Mouse (Mus musculus) C2C12 (cell line): ENCODE data around the gene Adora1. TPM values are rescaled to one million over a fixed set of nuclear protein-coding genes. Genes with fewer than 3 reads are reported as not detected.

Experiments
- H3K27me3 ChIP-seq: one replicate; pipeline ENCODE4 v1.6.1; 2011; ENCODE audit not compliant: control insufficient read depth, insufficient read depth, insufficient read length
- H3K36me3 ChIP-seq: one replicate; pipeline ENCODE4 v1.6.1; 2011; ENCODE audit not compliant: control insufficient read depth, insufficient read depth
- H3K4me3 ChIP-seq: one replicate; pipeline ENCODE4 v1.5.1; 2011; ENCODE audit warnings: mild to moderate bottlenecking, control low read depth; ENCODE audit not compliant: poor library complexity, insufficient read depth, severe bottlenecking
- H3K79me2 ChIP-seq: one replicate; pipeline ENCODE4 v1.6.1; 2011; ENCODE audit not compliant: control insufficient read depth, insufficient read depth
- H3K79me3 ChIP-seq: one replicate; pipeline ENCODE4 v1.6.1; 2011; ENCODE audit warnings: low read depth, control low read depth
- H3ac ChIP-seq: one replicate; pipeline ENCODE3; 2011; ENCODE audit warnings: low read depth; ENCODE audit not compliant: control insufficient read depth, insufficient read length
- CEBPB ChIP-seq: IDR thresholded peaks from one replicate; pipeline ENCODE4 v1.6.1; 2011; ENCODE audit warnings: low read depth, mild to moderate bottlenecking, control low read depth, moderate library complexity
- CTCF ChIP-seq: IDR thresholded peaks from one replicate; pipeline ENCODE4 v1.5.1; 2011; ENCODE audit not compliant: control insufficient read depth, insufficient read depth, insufficient read length
- FOSL1 ChIP-seq: IDR thresholded peaks from one replicate; pipeline ENCODE4 v1.8.0; 2011; ENCODE audit warnings: mild to moderate bottlenecking, low read length; ENCODE audit not compliant: poor library complexity, insufficient read depth, severe bottlenecking
- MAX ChIP-seq: IDR thresholded peaks from one replicate; pipeline ENCODE4 v1.6.1; 2011; ENCODE audit warnings: mild to moderate bottlenecking, control low read depth
- MYOD1 ChIP-seq: IDR thresholded peaks from one replicate; pipeline ENCODE4 v1.6.1; 2011; ENCODE audit warnings: low read depth; ENCODE audit not compliant: control insufficient read depth, insufficient read length
- MYOG ChIP-seq: IDR thresholded peaks from one replicate; pipeline ENCODE4 v1.6.1; 2011; ENCODE audit not compliant: control insufficient read depth, insufficient read length; ENCODE audit errors: extremely low read depth
- USF1 ChIP-seq: IDR thresholded peaks from one replicate; pipeline ENCODE4 v1.6.1; 2011; ENCODE audit warnings: low read depth, mild to moderate bottlenecking, control low read depth, moderate library complexity
- polyA plus RNA-seq: library from polyadenylated mRNA; unstranded; fragments of >200 nt; fragmentation: generic; extraction: Trizol; gene quantifications from one replicate; pipeline ENCODE4 v1.2.1, GENCODE M21; 2012; ENCODE audit warnings: missing spikeins

The Adora1 gene
- polyA plus RNA-seq, 1 experiment = 0.05 TPM

DNA sequence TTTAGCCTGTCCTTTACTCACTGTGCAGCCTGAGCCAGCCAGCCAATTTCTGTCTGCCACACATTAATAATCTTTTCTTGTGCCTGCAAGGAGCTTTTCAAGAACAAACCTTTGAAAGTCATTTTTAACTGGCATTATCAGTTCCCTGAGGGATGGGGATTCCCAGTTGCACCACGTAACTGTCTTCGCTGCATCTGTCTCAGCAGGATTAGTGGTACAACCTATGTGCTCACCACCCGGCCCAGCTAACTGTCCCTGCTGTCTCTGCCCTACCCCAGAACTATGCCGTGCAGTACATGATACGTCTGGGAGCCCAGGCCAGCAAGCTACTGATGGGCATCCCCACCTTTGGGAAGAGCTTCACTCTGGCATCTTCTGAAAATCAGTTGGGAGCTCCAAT lies 47.0 kb downstream of the Adora1 start:
- Histone ChIP-seq H3K79me2 (no peaks in the 10 kb centered on the region), H3K36me3 (no peaks in the 10 kb centered on the region), H3ac (no peak overlapping the region), H3K27me3 (peaks cover 27% of the 10 kb centered on the region), H3K79me3 (no peaks in the 10 kb centered on the region), H3K4me3 (no peak overlapping the region)
- TF ChIP-seq CEBPB = no peak
- TF ChIP-seq USF1 = no peak
- TF ChIP-seq MYOD1 = no peak
- no peak for TF ChIP-seq MYOG
- no peak for TF ChIP-seq FOSL1
- TF ChIP-seq MAX = no peak
- TF ChIP-seq CTCF = no peak

DNA sequence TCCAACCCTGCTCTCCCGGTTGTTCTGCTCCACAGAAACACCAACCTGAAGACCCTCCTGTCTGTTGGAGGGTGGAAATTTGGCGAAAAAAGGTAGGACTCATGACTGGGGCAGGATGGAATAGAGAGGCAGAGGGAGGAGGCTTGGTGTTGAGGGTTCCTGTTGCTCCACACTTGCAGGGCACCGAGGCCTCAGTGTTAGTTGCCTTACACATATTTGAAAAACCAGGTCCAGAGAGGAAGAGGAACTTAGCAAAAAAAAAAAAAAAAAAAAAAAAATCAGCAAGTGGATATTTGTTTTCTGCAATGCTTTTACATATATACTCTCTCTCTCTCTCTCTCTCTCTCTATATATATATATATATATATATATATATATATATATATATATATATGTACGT lies 51.1 kb downstream of the Adora1 start:
- TF ChIP-seq CEBPB = no peak
- no peak for TF ChIP-seq CTCF
- no peak for TF ChIP-seq FOSL1
- TF ChIP-seq MAX = no peak
- TF ChIP-seq USF1 = no peak
- no peak for TF ChIP-seq MYOG
- TF ChIP-seq MYOD1 = no peak
- H3K36me3 ChIP-seq = no peaks in the 10 kb centered on the region
- H3K79me3 ChIP-seq = no peaks in the 10 kb centered on the region
- H3K4me3 ChIP-seq = no peak overlapping the region
- peaks cover 37% of the 10 kb centered on the region for H3K27me3 ChIP-seq
- H3ac ChIP-seq = no peak overlapping the region
- no peaks in the 10 kb centered on the region for H3K79me2 ChIP-seq

DNA sequence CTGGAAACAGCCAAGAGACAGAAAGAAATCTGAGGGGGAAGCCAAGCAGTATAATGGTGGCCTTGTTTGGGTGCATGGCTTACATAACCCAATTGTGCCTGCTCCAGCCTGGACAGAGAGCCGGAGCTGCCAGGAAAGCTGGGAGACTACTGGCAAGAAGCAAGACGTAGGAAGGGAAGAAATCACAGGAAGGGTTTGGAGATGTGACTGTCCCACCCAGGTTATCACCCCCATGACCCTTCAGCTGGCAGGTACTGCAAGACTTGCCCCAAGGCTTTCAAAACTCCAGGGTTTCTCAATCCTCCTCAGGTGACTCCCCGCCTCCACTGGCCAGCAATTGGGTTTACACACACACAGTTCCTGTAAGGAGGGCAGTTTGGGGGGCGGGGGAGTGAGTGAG lies 53.2 kb downstream of the Adora1 start, which contains the start of gene Chil1:
Gene Chil1, plus strand, starts transcription at position 152 of the 400 bp plus-strand sequence.
- Histone ChIP-seq H3K79me3 (no peaks in the 10 kb centered on the region), H3K36me3 (no peaks in the 10 kb centered on the region), H3ac (no peak within 1 kb of the TSS), H3K27me3 (peaks cover 40% of the 10 kb centered on the region), H3K79me2 (no peaks in the 10 kb centered on the region), H3K4me3 (no peak within 1 kb of the TSS)
- TF ChIP-seq USF1 = no peak
- TF ChIP-seq CEBPB = no peak
- no peak for TF ChIP-seq MYOG

DNA sequence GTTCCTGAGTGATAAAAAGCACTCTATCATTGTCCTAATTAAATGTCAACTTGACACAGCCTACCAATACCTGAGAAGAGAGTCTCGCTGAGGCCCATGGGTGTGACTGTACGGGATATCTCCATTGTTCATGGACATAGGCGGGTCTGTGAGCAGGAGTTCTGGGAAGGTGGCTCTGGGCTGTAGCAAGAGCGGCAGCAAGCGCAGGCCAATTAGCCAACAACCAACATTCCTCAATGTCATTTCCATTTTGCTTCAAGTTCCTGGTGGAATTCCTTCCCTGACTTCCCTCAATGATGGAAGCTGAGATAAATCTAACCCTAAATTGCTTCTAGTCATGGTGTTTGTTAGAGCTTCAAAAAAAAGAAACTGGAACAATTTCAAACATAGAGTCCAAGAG lies 57.3 kb downstream of the Adora1 start:
- Histone ChIP-seq H3K79me3 (no peaks in the 10 kb centered on the region), H3K36me3 (no peaks in the 10 kb centered on the region), H3K27me3 (peaks cover 43% of the 10 kb centered on the region), H3K79me2 (no peaks in the 10 kb centered on the region), H3ac (no peak overlapping the region), H3K4me3 (no peak overlapping the region)
- no peak for TF ChIP-seq FOSL1
- no peak for TF ChIP-seq USF1
- no peak for TF ChIP-seq CEBPB
- TF ChIP-seq MYOD1 = no peak
- no peak for TF ChIP-seq MYOG
- TF ChIP-seq MAX = no peak
- no peak for TF ChIP-seq CTCF

DNA sequence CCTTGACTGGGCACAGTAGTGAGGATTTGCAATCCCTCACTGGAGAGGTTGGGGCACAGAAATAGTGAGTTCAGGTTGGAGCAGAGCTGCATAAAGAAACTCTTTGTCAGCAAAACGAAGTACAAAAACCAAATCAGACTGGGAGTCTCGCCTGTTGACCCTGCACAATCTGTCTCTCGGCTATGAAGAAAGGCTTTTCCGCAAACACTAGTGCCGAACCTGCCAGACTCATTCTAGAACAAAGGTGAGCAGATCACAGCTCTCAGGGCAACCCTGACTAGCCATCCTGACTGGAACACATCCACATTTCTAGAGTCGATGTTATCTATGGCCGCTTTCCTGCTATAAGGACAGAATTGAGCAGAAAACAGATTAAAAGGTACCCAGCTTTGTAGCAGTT lies 62.1 kb downstream of the Adora1 start:
- Histone ChIP-seq H3K4me3 (no peak overlapping the region), H3ac (no peak overlapping the region), H3K36me3 (no peaks in the 10 kb centered on the region), H3K27me3 (peaks cover 57% of the 10 kb centered on the region), H3K79me2 (no peaks in the 10 kb centered on the region), H3K79me3 (no peaks in the 10 kb centered on the region)
- TF ChIP-seq FOSL1 = no peak
- TF ChIP-seq CEBPB = no peak
- no peak for TF ChIP-seq MYOG
- TF ChIP-seq USF1 = no peak

- Histone ChIP-seq H3K4me3 (no peak overlapping the region), H3ac (no peak overlapping the region), H3K27me3 (peaks cover 39% of the 10 kb centered on the region), H3K79me3 (no peaks in the 10 kb centered on the region), H3K79me2 (no peaks in the 10 kb centered on the region), H3K36me3 (no peaks in the 10 kb centered on the region)
- no peak for TF ChIP-seq MYOD1
- TF ChIP-seq USF1 = no peak
- no peak for TF ChIP-seq CTCF
- TF ChIP-seq CEBPB = no peak
- TF ChIP-seq FOSL1 = no peak
- no peak for TF ChIP-seq MAX
- TF ChIP-seq MYOG = no peak
Observed at GRCm38 (mm10) chr1:134168985-134169697, 66.1 kb downstream of the Adora1 start.
